Mouse (Mus musculus): ENCODE results near the gene Nup133.
"Not testable (repeated sequence)": the region's sequence is repeated elsewhere in the genome, so short reads cannot be mapped to it uniquely, and the experiment has no call there.

Nup133 gene

GRCm38 (mm10) chr8:123948942-123949685, at the start of gene Nup133:
Gene Nup133 (minus strand): TSS chr8:123949265.
- peak; percentile 97 for DNase-seq

GRCm38 (mm10) chr8:123993997-123994396, 44.9 kb upstream of the Nup133 start:
- no peak for DNase-seq

GRCm38 (mm10) chr8:123993597-123993996, 44.5 kb upstream of the Nup133 start:
- DNase-seq: no peak

GRCm38 (mm10) chr8:123992587-123992986, 43.5 kb upstream of the Nup133 start:
- DNase-seq: peak; percentile 74

- peak; percentile 70 for DNase-seq
Measured at GRCm38 (mm10) chr8:123990277-123991049, 41.4 kb upstream of the Nup133 start.

GRCm38 (mm10) chr8:123989128-123989527, 40.1 kb upstream of the Nup133 start:
- peak; percentile 58 for DNase-seq

GRCm38 (mm10) chr8:123988605-123989038, 39.6 kb upstream of the Nup133 start:
- peak; percentile 87 for DNase-seq

GRCm38 (mm10) chr8:123982826-123983400, 33.8 kb upstream of the Nup133 start, which contains the start of gene Abcb10:
Gene Abcb10 (minus strand): TSS chr8:123983122.
- DNase-seq: peak; percentile 94

- DNase-seq: peak; percentile 48
Measured at GRCm38 (mm10) chr8:123982291-123982793, 33.3 kb upstream of the Nup133 start.

- DNase-seq: peak; percentile 20
Measured at GRCm38 (mm10) chr8:123981674-123982073, 32.6 kb upstream of the Nup133 start.

GRCm38 (mm10) chr8:123980239-123980638, 31.2 kb upstream of the Nup133 start:
- DNase-seq: peak; percentile 20

- peak; percentile 92 for DNase-seq
Measured at GRCm38 (mm10) chr8:123978926-123979325, 29.9 kb upstream of the Nup133 start.

GRCm38 (mm10) chr8:123978166-123978838, 29.2 kb upstream of the Nup133 start:
- DNase-seq: no peak

- no peak for DNase-seq
Measured at GRCm38 (mm10) chr8:123977499-123977898, 28.4 kb upstream of the Nup133 start.

- no peak for DNase-seq
Measured at GRCm38 (mm10) chr8:123973495-123973894, 24.4 kb upstream of the Nup133 start.

- no peak for DNase-seq
Measured at GRCm38 (mm10) chr8:123966896-123967295, 17.8 kb upstream of the Nup133 start.

- DNase-seq: no peak
Measured at GRCm38 (mm10) chr8:123961371-123961770, 12.3 kb upstream of the Nup133 start.

- not testable (repeated sequence) for DNase-seq
Measured at GRCm38 (mm10) chr8:123960556-123960955, 11.5 kb upstream of the Nup133 start.

GRCm38 (mm10) chr8:123960056-123960455, 11.0 kb upstream of the Nup133 start:
- DNase-seq: no peak

GRCm38 (mm10) chr8:123959473-123959872, 10.4 kb upstream of the Nup133 start:
- DNase-seq: no peak

GRCm38 (mm10) chr8:123958130-123958529, 9.1 kb upstream of the Nup133 start:
- no peak for DNase-seq

GRCm38 (mm10) chr8:123954246-123954645, 5.2 kb upstream of the Nup133 start:
- no peak for DNase-seq

- DNase-seq: no peak
Measured at GRCm38 (mm10) chr8:123953686-123954085, 4.6 kb upstream of the Nup133 start.
